Mouse (Mus musculus): ENCODE measurements at regions not wholly inside any gene's neighbourhood (a gene's known extent, or its start where the extent isn't known, plus 50 kb on each side); places are given as distances from the start of the nearest gene placed in this dataset.

DNA sequence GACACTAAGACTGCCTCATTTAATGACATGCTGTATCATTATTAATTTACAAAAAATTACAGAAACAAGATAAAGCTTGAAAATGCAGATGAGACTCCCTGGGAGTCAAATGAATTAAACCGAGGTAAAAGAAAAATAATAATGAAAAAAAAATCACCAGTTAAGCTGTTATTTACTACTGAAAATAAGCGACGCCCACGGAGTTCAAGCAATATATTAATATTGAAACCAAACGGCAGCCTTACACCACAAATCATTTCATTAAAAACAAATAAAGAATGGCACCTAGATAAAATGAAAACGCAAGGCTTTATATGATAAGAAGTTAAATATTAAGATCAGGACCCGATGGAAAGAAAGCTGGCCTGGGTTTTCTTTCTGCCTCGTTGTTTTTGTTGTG is 211.9 kb upstream of the Spdye4c start:
- WGBS: 82% methylated on average over 8 of the region's 8 CpGs
- H3K27me3 ChIP-seq (ENCODE audit: control insufficient read depth, insufficient read depth, low read length): no peaks in the 10 kb centered on the region
- H3K36me3 ChIP-seq (replicated peaks; ENCODE audit: control insufficient read depth, insufficient read depth, low read length): no peaks in the 10 kb centered on the region
- DNase-seq (ENCODE audit: low spot score): no peak
- H3K27ac ChIP-seq (ENCODE audit: low read depth): no peak overlapping the region
- TF ChIP-seq CTCF (IDR thresholded peaks at IDR 0.05; ENCODE audit: low read depth) (no peak), EP300 (IDR thresholded peaks at IDR 0.05; ENCODE audit: low read depth) (no peak)
- H3K9me3 ChIP-seq (replicated peaks; ENCODE audit: control insufficient read depth, low read length): no peaks in the 10 kb centered on the region
- no peak for ATAC-seq (ENCODE audit: insufficient read depth, low read depth)
- peaks cover 10% of the 10 kb centered on the region for H3K4me1 ChIP-seq (ENCODE audit: control insufficient read depth, insufficient read depth)
- H3K4me2 ChIP-seq (ENCODE audit: low read depth, low read length): no peak overlapping the region
- H3K4me3 ChIP-seq (ENCODE audit: low read depth, low read length): no peak overlapping the region
- H3K9ac ChIP-seq (replicated peaks; ENCODE audit: low read depth, low read length): no peak overlapping the region

DNA sequence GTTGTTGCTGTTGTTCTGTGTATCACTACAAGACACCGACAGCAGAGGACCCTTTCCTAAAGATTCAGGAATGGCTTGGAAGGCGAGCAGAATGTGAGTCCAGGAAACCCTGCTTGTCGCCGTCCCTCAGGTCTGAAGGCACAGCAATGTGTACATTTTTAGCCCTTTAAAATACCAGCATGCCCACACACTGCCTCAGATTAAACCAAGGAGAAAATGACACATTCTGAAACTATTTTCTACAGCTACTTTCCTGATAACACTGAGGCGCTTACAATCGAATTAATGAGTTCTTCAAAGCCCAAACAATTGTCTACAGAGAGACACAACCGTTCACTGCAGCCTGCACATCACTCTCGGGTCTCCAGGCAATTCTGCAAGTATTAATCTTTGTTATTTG is 211.5 kb upstream of the Spdye4c start:
- TF ChIP-seq EP300 (IDR thresholded peaks at IDR 0.05; ENCODE audit: low read depth) (no peak), CTCF (IDR thresholded peaks at IDR 0.05; ENCODE audit: low read depth) (no peak)
- Histone ChIP-seq H3K4me1 (ENCODE audit: control insufficient read depth, insufficient read depth) (peaks cover 10% of the 10 kb centered on the region), H3K4me2 (ENCODE audit: low read depth, low read length) (no peak overlapping the region), H3K36me3 (replicated peaks; ENCODE audit: control insufficient read depth, insufficient read depth, low read length) (no peaks in the 10 kb centered on the region), H3K27me3 (ENCODE audit: control insufficient read depth, insufficient read depth, low read length) (no peaks in the 10 kb centered on the region), H3K9ac (replicated peaks; ENCODE audit: low read depth, low read length) (no peak overlapping the region), H3K9me3 (replicated peaks; ENCODE audit: control insufficient read depth, low read length) (no peaks in the 10 kb centered on the region), H3K27ac (ENCODE audit: low read depth) (no peak overlapping the region), H3K4me3 (ENCODE audit: low read depth, low read length) (no peak overlapping the region)
- 37% methylated on average over 8 of the region's 8 CpGs for WGBS
- DNase-seq (ENCODE audit: low spot score) (no peak), ATAC-seq (ENCODE audit: insufficient read depth, low read depth) (no peak)

DNA sequence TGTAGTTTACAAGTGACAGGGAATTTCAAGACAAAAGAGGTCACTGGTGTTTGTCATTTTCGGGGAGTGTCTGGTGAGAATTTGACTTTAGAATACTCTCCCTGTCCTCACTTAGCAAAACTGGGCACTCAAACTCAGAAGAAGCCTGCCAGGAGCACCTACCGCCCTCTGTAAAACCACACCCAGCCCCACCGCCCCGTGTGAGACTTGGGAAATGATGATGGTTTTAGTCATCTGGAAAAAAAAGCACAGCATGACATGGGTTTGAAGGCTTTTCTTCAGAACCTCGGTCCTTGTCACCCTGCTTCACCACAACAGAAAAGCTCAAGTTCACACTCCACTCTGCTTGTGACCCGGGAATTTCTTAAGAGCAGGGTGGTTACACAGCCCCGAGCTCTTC is 210.4 kb upstream of the Spdye4c start:
- no peak for ATAC-seq (ENCODE audit: insufficient read depth, low read depth)
- no peaks in the 10 kb centered on the region for H3K36me3 ChIP-seq (replicated peaks; ENCODE audit: control insufficient read depth, insufficient read depth, low read length)
- no peak for DNase-seq (ENCODE audit: low spot score)
- 58% methylated on average over 7 of the region's 7 CpGs for WGBS
- H3K4me3 ChIP-seq (ENCODE audit: low read depth, low read length): no peak overlapping the region
- no peaks in the 10 kb centered on the region for H3K27me3 ChIP-seq (ENCODE audit: control insufficient read depth, insufficient read depth, low read length)
- H3K4me2 ChIP-seq (ENCODE audit: low read depth, low read length): no peak overlapping the region
- peaks cover 10% of the 10 kb centered on the region for H3K4me1 ChIP-seq (ENCODE audit: control insufficient read depth, insufficient read depth)
- no peaks in the 10 kb centered on the region for H3K9me3 ChIP-seq (replicated peaks; ENCODE audit: control insufficient read depth, low read length)
- H3K9ac ChIP-seq (replicated peaks; ENCODE audit: low read depth, low read length): no peak overlapping the region
- no peak for TF ChIP-seq CTCF (IDR thresholded peaks at IDR 0.05; ENCODE audit: low read depth)
- no peak for TF ChIP-seq EP300 (IDR thresholded peaks at IDR 0.05; ENCODE audit: low read depth)
- no peak overlapping the region for H3K27ac ChIP-seq (ENCODE audit: low read depth)

DNA sequence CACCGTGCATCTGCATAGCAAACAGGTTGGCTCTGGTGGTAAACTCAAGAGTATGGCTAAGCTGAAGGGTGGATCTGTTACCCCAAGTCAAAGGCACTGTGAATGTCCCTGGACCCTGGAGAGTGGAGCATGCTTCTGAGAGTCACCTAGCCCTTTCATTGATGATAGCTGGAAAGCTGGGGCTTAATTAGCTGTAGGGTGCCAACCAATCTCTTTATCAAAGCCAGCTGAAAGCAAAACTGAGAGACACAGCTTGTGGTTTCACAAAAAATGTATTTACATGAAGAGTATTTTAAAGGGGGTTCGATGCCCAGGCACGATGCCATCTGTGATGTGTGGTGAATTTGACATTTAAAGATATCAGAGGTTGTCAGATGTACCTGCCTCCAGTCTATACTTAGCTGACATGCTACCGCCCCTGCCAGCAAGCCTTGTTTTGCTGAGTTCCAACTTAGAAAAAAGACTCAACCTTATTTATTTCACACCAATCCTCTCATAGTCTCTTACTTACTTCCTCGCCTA is 209.3 kb upstream of the Spdye4c start:
- 61% methylated on average over 5 of the region's 5 CpGs for WGBS
- H3K9ac ChIP-seq (replicated peaks; ENCODE audit: low read depth, low read length): no peak overlapping the region
- H3K4me3 ChIP-seq (ENCODE audit: low read depth, low read length): no peak overlapping the region
- no peak overlapping the region for H3K4me2 ChIP-seq (ENCODE audit: low read depth, low read length)
- TF ChIP-seq CTCF (IDR thresholded peaks at IDR 0.05; ENCODE audit: low read depth) (no peak), EP300 (IDR thresholded peaks at IDR 0.05; ENCODE audit: low read depth) (no peak)
- ATAC-seq (ENCODE audit: insufficient read depth, low read depth) (no peak), DNase-seq (ENCODE audit: low spot score) (no peak)
- no peaks in the 10 kb centered on the region for H3K9me3 ChIP-seq (replicated peaks; ENCODE audit: control insufficient read depth, low read length)
- no peaks in the 10 kb centered on the region for H3K27me3 ChIP-seq (ENCODE audit: control insufficient read depth, insufficient read depth, low read length)
- no peak overlapping the region for H3K27ac ChIP-seq (ENCODE audit: low read depth)
- H3K4me1 ChIP-seq (ENCODE audit: control insufficient read depth, insufficient read depth): peaks cover 10% of the 10 kb centered on the region
- H3K36me3 ChIP-seq (replicated peaks; ENCODE audit: control insufficient read depth, insufficient read depth, low read length): no peaks in the 10 kb centered on the region

DNA sequence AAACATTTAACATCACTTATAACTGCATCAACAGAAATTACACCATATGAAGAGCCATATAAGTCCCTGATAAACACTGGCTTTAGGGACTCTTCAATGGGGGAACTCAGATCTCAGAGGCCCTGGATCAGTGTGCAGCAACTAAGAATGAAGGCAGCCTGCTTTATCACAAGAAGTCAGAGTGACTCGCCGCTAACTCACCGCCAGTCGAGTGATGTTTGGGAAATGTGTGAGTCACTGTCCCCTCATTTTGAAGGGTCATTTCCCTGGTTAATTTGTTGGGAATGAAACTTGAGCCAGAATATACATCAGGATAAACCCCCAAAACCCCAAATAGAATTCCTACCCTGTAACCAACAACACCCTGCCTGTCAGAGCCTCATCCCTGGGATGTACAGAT is 208.5 kb upstream of the Spdye4c start:
- DNase-seq (ENCODE audit: low spot score) (no peak), ATAC-seq (ENCODE audit: insufficient read depth, low read depth) (no peak)
- Histone ChIP-seq H3K9me3 (replicated peaks; ENCODE audit: control insufficient read depth, low read length) (no peaks in the 10 kb centered on the region), H3K4me2 (ENCODE audit: low read depth, low read length) (no peak overlapping the region), H3K9ac (replicated peaks; ENCODE audit: low read depth, low read length) (no peak overlapping the region), H3K27ac (ENCODE audit: low read depth) (no peak overlapping the region), H3K27me3 (ENCODE audit: control insufficient read depth, insufficient read depth, low read length) (no peaks in the 10 kb centered on the region), H3K4me3 (ENCODE audit: low read depth, low read length) (no peak overlapping the region), H3K4me1 (ENCODE audit: control insufficient read depth, insufficient read depth) (peaks cover 15% of the 10 kb centered on the region), H3K36me3 (replicated peaks; ENCODE audit: control insufficient read depth, insufficient read depth, low read length) (no peaks in the 10 kb centered on the region)
- 27% methylated on average over 4 of the region's 4 CpGs for WGBS
- TF ChIP-seq CTCF (IDR thresholded peaks at IDR 0.05; ENCODE audit: low read depth): no peak
- TF ChIP-seq EP300 (IDR thresholded peaks at IDR 0.05; ENCODE audit: low read depth): no peak

DNA sequence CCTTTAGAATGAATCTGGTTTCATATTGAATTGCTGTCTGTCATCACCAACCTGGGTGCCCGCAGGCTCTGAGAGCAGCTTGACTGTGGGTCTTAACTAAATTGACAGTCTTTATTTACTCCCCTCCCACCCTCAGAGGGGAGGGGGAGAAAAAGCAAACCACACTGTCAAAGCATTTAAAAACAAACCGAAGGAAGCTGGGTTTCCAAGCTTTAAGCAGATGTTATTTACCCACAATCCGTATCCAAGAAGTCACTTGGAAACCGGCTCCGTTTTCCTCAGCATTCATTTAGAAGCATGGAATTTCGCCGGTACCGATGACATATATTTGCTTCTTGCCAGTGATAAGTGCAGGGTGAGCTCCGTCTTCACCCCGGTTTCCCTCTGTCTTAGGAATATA is 206.4 kb upstream of the Spdye4c start:
- H3K27me3 ChIP-seq (ENCODE audit: control insufficient read depth, insufficient read depth, low read length): no peaks in the 10 kb centered on the region
- H3K4me3 ChIP-seq (ENCODE audit: low read depth, low read length): no peak overlapping the region
- TF ChIP-seq CTCF (IDR thresholded peaks at IDR 0.05; ENCODE audit: low read depth): no peak
- TF ChIP-seq EP300 (IDR thresholded peaks at IDR 0.05; ENCODE audit: low read depth): no peak
- no peaks in the 10 kb centered on the region for H3K9me3 ChIP-seq (replicated peaks; ENCODE audit: control insufficient read depth, low read length)
- no peak overlapping the region for H3K4me2 ChIP-seq (ENCODE audit: low read depth, low read length)
- DNase-seq (ENCODE audit: low spot score) (no peak), ATAC-seq (ENCODE audit: insufficient read depth, low read depth) (no peak)
- H3K27ac ChIP-seq (ENCODE audit: low read depth): no peak overlapping the region
- 74% methylated on average over 10 of the region's 10 CpGs for WGBS
- H3K4me1 ChIP-seq (ENCODE audit: control insufficient read depth, insufficient read depth): peaks cover 25% of the 10 kb centered on the region
- H3K36me3 ChIP-seq (replicated peaks; ENCODE audit: control insufficient read depth, insufficient read depth, low read length): no peaks in the 10 kb centered on the region
- H3K9ac ChIP-seq (replicated peaks; ENCODE audit: low read depth, low read length): no peak overlapping the region
